Mouse (Mus musculus): Measurements from ENCODE around the gene Ptp4a2. TPM values are rescaled to one million over a fixed set of nuclear protein-coding genes. Genes with fewer than 3 reads are reported as not detected.
A peak's percentile ranks its signal among the peaks of the same experiment; 100 is the strongest.
"Not testable (repeated sequence)": the region's sequence is repeated elsewhere in the genome, so short reads cannot be mapped to it uniquely, and the experiment has no call there.

Ptp4a2 gene
- polyA plus RNA-seq, 1 experiment from 2014 or later: 321 TPM

GRCm38 (mm10) chr4:129861400-129861799 is 50.4 kb downstream of the Ptp4a2 start:
- Histone ChIP-seq H3K27me3 (replicated peaks; ENCODE audit: control insufficient read depth, insufficient read depth, low read length) (no peaks in the 10 kb centered on the region), H3K4me3 (ENCODE audit: low read depth, low read length) (no peak overlapping the region), H3K36me3 (ENCODE audit: control insufficient read depth, insufficient read depth) (no peaks in the 10 kb centered on the region), H3K4me2 (replicated peaks; ENCODE audit: low read depth) (no peak overlapping the region), H3K9me3 (ENCODE audit: control insufficient read depth) (no peaks in the 10 kb centered on the region), H3K27ac (ENCODE audit: low read depth, low read length) (no peak overlapping the region), H3K4me1 (replicated peaks; ENCODE audit: control insufficient read depth, insufficient read depth, low read length) (no peaks in the 10 kb centered on the region), H3K9ac (ENCODE audit: low read depth, low read length) (no peak overlapping the region)
- TF ChIP-seq CTCF (IDR thresholded peaks at IDR 0.05; ENCODE audit: low read depth): no peak
- WGBS: 76% methylated on average over 8 of the region's 8 CpGs
- no peak for ATAC-seq

- Histone ChIP-seq H3K9ac (ENCODE audit: low read depth, low read length) (no peak overlapping the region), H3K27me3 (replicated peaks; ENCODE audit: control insufficient read depth, insufficient read depth, low read length) (no peaks in the 10 kb centered on the region), H3K4me1 (replicated peaks; ENCODE audit: control insufficient read depth, insufficient read depth, low read length) (no peaks in the 10 kb centered on the region), H3K9me3 (ENCODE audit: control insufficient read depth) (no peaks in the 10 kb centered on the region), H3K4me2 (replicated peaks; ENCODE audit: low read depth) (no peak overlapping the region), H3K36me3 (ENCODE audit: control insufficient read depth, insufficient read depth) (no peaks in the 10 kb centered on the region), H3K27ac (ENCODE audit: low read depth, low read length) (no peak overlapping the region), H3K4me3 (ENCODE audit: low read depth, low read length) (no peak overlapping the region)
- TF ChIP-seq CTCF (IDR thresholded peaks at IDR 0.05; ENCODE audit: low read depth): no peak
- no peak; the same call in 1 of the 2 replicates for ATAC-seq
- 60% methylated on average over 3 of the region's 3 CpGs for WGBS
Observed at GRCm38 (mm10) chr4:129862357-129862756, 51.3 kb downstream of the Ptp4a2 start.

- not testable (repeated sequence) for H3K27me3 ChIP-seq (replicated peaks; ENCODE audit: control insufficient read depth, insufficient read depth, low read length); H3K36me3 ChIP-seq (ENCODE audit: control insufficient read depth, insufficient read depth); H3K9me3 ChIP-seq (ENCODE audit: control insufficient read depth); H3K27ac ChIP-seq (ENCODE audit: low read depth, low read length); H3K4me1 ChIP-seq (replicated peaks; ENCODE audit: control insufficient read depth, insufficient read depth, low read length); H3K9ac ChIP-seq (ENCODE audit: low read depth, low read length); H3K4me2 ChIP-seq (replicated peaks; ENCODE audit: low read depth); ATAC-seq; H3K4me3 ChIP-seq (ENCODE audit: low read depth, low read length)
- 98% methylated on average over 5 of the region's 5 CpGs for WGBS
- peak; percentile 34 for TF ChIP-seq CTCF (IDR thresholded peaks at IDR 0.05; ENCODE audit: low read depth)
Observed at GRCm38 (mm10) chr4:129866171-129866570, 55.2 kb downstream of the Ptp4a2 start.

GRCm38 (mm10) chr4:129868211-129868610 is 57.2 kb downstream of the Ptp4a2 start:
- Histone ChIP-seq H3K4me3 (ENCODE audit: low read depth, low read length) (no peak overlapping the region), H3K36me3 (ENCODE audit: control insufficient read depth, insufficient read depth) (no peaks in the 10 kb centered on the region), H3K4me2 (replicated peaks; ENCODE audit: low read depth) (no peak overlapping the region), H3K9ac (ENCODE audit: low read depth, low read length) (no peak overlapping the region), H3K27ac (ENCODE audit: low read depth, low read length) (no peak overlapping the region), H3K9me3 (ENCODE audit: control insufficient read depth) (no peaks in the 10 kb centered on the region), H3K27me3 (replicated peaks; ENCODE audit: control insufficient read depth, insufficient read depth, low read length) (no peaks in the 10 kb centered on the region), H3K4me1 (replicated peaks; ENCODE audit: control insufficient read depth, insufficient read depth, low read length) (no peaks in the 10 kb centered on the region; the same call in 1 of the 2 replicates)
- 64% methylated on average over 6 of the region's 6 CpGs for WGBS
- ATAC-seq: no peak
- TF ChIP-seq CTCF (IDR thresholded peaks at IDR 0.05; ENCODE audit: low read depth): no peak

- no peaks in the 10 kb centered on the region for H3K9me3 ChIP-seq (ENCODE audit: control insufficient read depth)
- no peak overlapping the region for H3K27ac ChIP-seq (ENCODE audit: low read depth, low read length)
- 53% methylated on average over 6 of the region's 6 CpGs for WGBS
- no peak overlapping the region for H3K4me2 ChIP-seq (replicated peaks; ENCODE audit: low read depth)
- no peak for TF ChIP-seq CTCF (IDR thresholded peaks at IDR 0.05; ENCODE audit: low read depth)
- no peaks in the 10 kb centered on the region for H3K27me3 ChIP-seq (replicated peaks; ENCODE audit: control insufficient read depth, insufficient read depth, low read length)
- peak; percentile 43; the same call in 1 of the 2 replicates for ATAC-seq
- no peak overlapping the region for H3K4me3 ChIP-seq (ENCODE audit: low read depth, low read length)
- no peaks in the 10 kb centered on the region for H3K36me3 ChIP-seq (ENCODE audit: control insufficient read depth, insufficient read depth)
- H3K4me1 ChIP-seq (replicated peaks; ENCODE audit: control insufficient read depth, insufficient read depth, low read length): no peaks in the 10 kb centered on the region; the same call in 1 of the 2 replicates
- H3K9ac ChIP-seq (ENCODE audit: low read depth, low read length): no peak overlapping the region
Observed at GRCm38 (mm10) chr4:129870483-129870882, 59.5 kb downstream of the Ptp4a2 start.

- Histone ChIP-seq H3K4me1 (replicated peaks; ENCODE audit: control insufficient read depth, insufficient read depth, low read length) (no peaks in the 10 kb centered on the region; the same call in 1 of the 2 replicates), H3K36me3 (ENCODE audit: control insufficient read depth, insufficient read depth) (no peaks in the 10 kb centered on the region), H3K9me3 (ENCODE audit: control insufficient read depth) (no peaks in the 10 kb centered on the region), H3K4me2 (replicated peaks; ENCODE audit: low read depth) (no peak overlapping the region), H3K4me3 (ENCODE audit: low read depth, low read length) (no peak overlapping the region), H3K27ac (ENCODE audit: low read depth, low read length) (no peak overlapping the region), H3K27me3 (replicated peaks; ENCODE audit: control insufficient read depth, insufficient read depth, low read length) (no peaks in the 10 kb centered on the region), H3K9ac (ENCODE audit: low read depth, low read length) (no peak overlapping the region)
- 82% methylated on average over 9 of the region's 9 CpGs for WGBS
- ATAC-seq: no peak
- TF ChIP-seq CTCF (IDR thresholded peaks at IDR 0.05; ENCODE audit: low read depth): no peak
Observed at GRCm38 (mm10) chr4:129872376-129872922, 61.4 kb downstream of the Ptp4a2 start.
